Mouse (Mus musculus) layer of hippocampus, postnatal 14 days (tissue): ENCODE results near the gene Gpr152. TPM values are rescaled to one million over a fixed set of nuclear protein-coding genes. Genes with fewer than 3 reads are reported as not detected.
"Not testable (repeated sequence)": the region's sequence is repeated elsewhere in the genome, so short reads cannot be mapped to it uniquely, and the experiment has no call there.

Source experiments
- DNase-seq, 2 experiments: peaks; one replicate each; pipeline ENCODE4 v3.0.0; 2021 to 2022; ENCODE audit warnings: low spot score in 2 of 2, mixed read lengths in 1 of 2
- total RNA-seq, 2 experiments: library from RNA; stranded (reverse); gene quantifications; 2 replicates each; pipeline ENCODE4 v1.2.3; 2021

The Gpr152 gene
- total RNA-seq, 2 experiments from 2014 or later: not detected

GRCm38 (mm10) chr19:4129462-4129861 is 10.1 kb upstream of the Gpr152 start:
- DNase-seq: no peak

- DNase-seq: no peak
These were observed 9.5 kb upstream of the Gpr152 start for GRCm38 (mm10) chr19:4130106-4130505.

GRCm38 (mm10) chr19:4131075-4131474 is 8.5 kb upstream of the Gpr152 start:
- no peak for DNase-seq

GRCm38 (mm10) chr19:4131768-4132167 is 7.8 kb upstream of the Gpr152 start:
- DNase-seq: no peak

GRCm38 (mm10) chr19:4134354-4134753 is 5.2 kb upstream of the Gpr152 start:
- DNase-seq: no peak

GRCm38 (mm10) chr19:4135229-4135962 is 4.2 kb upstream of the Gpr152 start:
- not testable (repeated sequence) for DNase-seq

- DNase-seq: not testable (repeated sequence)
These were observed 3.6 kb upstream of the Gpr152 start for GRCm38 (mm10) chr19:4135963-4136345.

- DNase-seq: no peak
These were observed 3.1 kb upstream of the Gpr152 start for GRCm38 (mm10) chr19:4136463-4136862.

GRCm38 (mm10) chr19:4137913-4138312 is 1.7 kb upstream of the Gpr152 start:
- DNase-seq: no peak

- no peak for DNase-seq
These were observed 560 bp downstream of the Gpr152 start for GRCm38 (mm10) chr19:4140147-4140546.

- DNase-seq: no peak
These were observed 3.0 kb downstream of the Gpr152 start for GRCm38 (mm10) chr19:4142416-4143173.

- DNase-seq: no peak
These were observed 4.2 kb downstream of the Gpr152 start, which contains the start of gene Cabp4 for GRCm38 (mm10) chr19:4143759-4144268. Cabp4 (minus strand) TSS chr19:4144033.

- no peak for DNase-seq
These were observed 5.2 kb downstream of the Gpr152 start for GRCm38 (mm10) chr19:4144550-4145498.

GRCm38 (mm10) chr19:4145936-4146335 is 6.3 kb downstream of the Gpr152 start:
- DNase-seq: no peak

GRCm38 (mm10) chr19:4146366-4147021 is 6.9 kb downstream of the Gpr152 start:
- no peak for DNase-seq

- no peak for DNase-seq
These were observed 7.4 kb downstream of the Gpr152 start for GRCm38 (mm10) chr19:4147022-4147405.

GRCm38 (mm10) chr19:4147782-4148490 is 8.3 kb downstream of the Gpr152 start:
- no peak for DNase-seq

- peak; percentile 92 to 95 for DNase-seq
These were observed 8.9 kb downstream of the Gpr152 start, which contains the start of gene Coro1b for GRCm38 (mm10) chr19:4148491-4148806. Coro1b (plus strand) TSS chr19:4148619.

GRCm38 (mm10) chr19:4148819-4149218 is 9.2 kb downstream of the Gpr152 start:
- no peak for DNase-seq

- DNase-seq: no peak
These were observed 9.7 kb downstream of the Gpr152 start for GRCm38 (mm10) chr19:4149283-4149682.
